Mouse (Mus musculus): ENCODE measurements around the gene Ifi211. TPM values are rescaled to one million over a fixed set of nuclear protein-coding genes. Genes with fewer than 3 reads are reported as not detected.

Ifi211 gene
- 0.19 and 0.34 TPM in 2 replicates for polyA plus RNA-seq (2012; rRNA removed)

DNA sequence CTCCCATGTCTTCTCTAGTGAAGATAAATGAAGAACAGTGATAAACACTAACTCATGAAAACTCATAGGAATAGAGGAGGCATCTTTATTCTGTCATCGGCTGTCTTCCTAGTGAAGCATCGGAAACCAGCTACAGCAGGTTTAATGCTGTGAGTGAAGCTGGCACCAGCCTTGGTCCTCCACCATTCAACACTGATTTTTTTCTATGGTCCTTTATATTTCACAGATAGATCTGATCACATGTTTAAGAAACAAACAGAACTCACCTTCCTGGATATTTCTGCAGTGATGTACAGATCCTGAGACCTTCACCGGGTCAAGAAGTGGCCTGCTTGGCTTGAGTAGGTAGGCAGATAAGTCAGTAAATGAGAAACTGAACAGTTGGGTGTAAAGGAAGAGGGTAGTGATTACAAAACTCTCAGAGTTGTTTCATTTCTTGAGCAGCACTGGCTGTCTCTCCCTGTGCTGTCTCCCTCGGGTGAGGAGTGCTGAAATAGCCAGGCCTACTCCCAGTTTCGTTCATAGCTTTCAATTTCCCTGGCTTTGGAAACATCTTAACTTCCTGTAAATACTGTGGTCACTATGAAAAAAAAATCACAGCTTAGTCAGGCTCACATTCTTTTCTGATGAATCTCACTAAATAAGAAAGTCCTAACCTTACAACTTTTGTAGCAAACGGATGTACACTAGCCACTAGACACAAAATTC is at the start of gene Ifi211:
Gene Ifi211, minus strand, starts transcription at position 499 of the 708 bp plus-strand sequence.

DNA sequence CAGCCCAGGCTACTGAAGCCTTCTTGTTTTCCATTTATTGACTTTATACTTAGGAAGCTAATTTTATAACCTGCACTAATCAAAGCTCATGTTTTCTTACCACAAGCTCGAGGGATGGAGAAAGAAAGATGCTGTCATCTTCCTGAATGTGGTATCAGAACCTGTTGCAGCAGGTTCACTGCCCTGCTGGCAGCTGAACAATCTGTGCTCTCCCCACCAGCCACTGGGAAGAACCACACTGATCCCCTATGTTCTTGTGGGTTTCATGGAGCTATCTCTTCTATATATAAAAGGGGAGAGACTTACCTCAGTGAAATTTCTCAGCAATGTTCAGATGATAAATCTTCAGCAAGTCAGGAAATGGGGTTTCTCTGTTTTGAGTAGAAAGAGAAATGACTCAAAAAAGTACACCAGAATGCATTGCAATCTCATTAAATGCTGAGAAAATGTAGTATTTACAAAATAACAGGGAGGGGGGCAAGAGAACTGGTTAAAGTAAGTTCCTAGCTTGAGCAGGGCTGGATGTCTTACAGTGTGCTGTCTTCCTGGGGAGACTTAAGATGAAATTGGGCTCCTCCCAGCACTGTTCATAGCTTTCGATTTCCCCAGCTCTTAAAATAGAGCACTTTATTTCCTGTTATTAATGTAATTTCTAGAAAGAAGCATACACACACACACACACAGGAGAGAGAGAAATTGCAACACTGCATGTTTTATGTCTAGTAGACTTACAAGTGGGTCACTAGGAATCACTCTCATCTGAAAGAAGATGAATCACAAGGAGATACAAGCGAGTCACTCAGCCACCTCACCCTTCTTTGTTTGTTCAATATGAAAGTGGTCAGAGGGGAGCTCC is 29.3 kb upstream of the Ifi211 start, which contains the start of the genes Mndal and Ifi203:
Gene Mndal, minus strand, starts transcription at position 568 of the 856 bp plus-strand sequence.
Gene Ifi203, minus strand, starts transcription at position 749 of the 856 bp plus-strand sequence.

Other genes starting within 250 kb of the Ifi211 start
- gene Ifi208, start 239.4 kb downstream of the Ifi211 start, polyA plus RNA-seq (2012; rRNA removed) = 0.02 TPM in 2 replicates
- 0.54 and 0.88 TPM in 2 replicates for gene Ifi207, start 171.3 kb downstream of the Ifi211 start, polyA plus RNA-seq (2012; rRNA removed)
- 0.83 and 1.1 TPM in 2 replicates for gene Ifi204, start 146.1 kb downstream of the Ifi211 start, polyA plus RNA-seq (2012; rRNA removed)
- gene Mndal, start 29.4 kb upstream of the Ifi211 start, polyA plus RNA-seq (2012; rRNA removed) = 0.39 and 0.40 TPM in 2 replicates
- gene Ifi203, start 29.6 kb upstream of the Ifi211 start, polyA plus RNA-seq (2012; rRNA removed) = 0.13 and 0.21 TPM in 2 replicates
- gene Ifi202b, start 69.7 kb upstream of the Ifi211 start, polyA plus RNA-seq (2012; rRNA removed) = not detected in 2 replicates
- gene Ifi205, start 118.8 kb upstream of the Ifi211 start, polyA plus RNA-seq (2012; rRNA removed) = 0.05 and 0.09 TPM in 2 replicates
- gene Olfr433, start 127.7 kb upstream of the Ifi211 start, polyA plus RNA-seq (2012; rRNA removed) = not detected in 2 replicates
- 0.04 TPM in 1 of 2 replicates, not detected in the other for gene Olfr432, start 136.2 kb upstream of the Ifi211 start, polyA plus RNA-seq (2012; rRNA removed)
- gene Olfr430, start 153.6 kb upstream of the Ifi211 start, polyA plus RNA-seq (2012; rRNA removed) = not detected in 2 replicates
- gene Olfr429, start 171.3 kb upstream of the Ifi211 start, polyA plus RNA-seq (2012; rRNA removed) = not detected in 2 replicates
- gene Olfr427, start 183.8 kb upstream of the Ifi211 start, polyA plus RNA-seq (2012; rRNA removed) = not detected in 2 replicates
- gene Olfr231, start 208.1 kb upstream of the Ifi211 start, polyA plus RNA-seq (2012; rRNA removed) = 0.05 and 0.15 TPM in 2 replicates
- gene Olfr424, start 218.5 kb upstream of the Ifi211 start, polyA plus RNA-seq (2012; rRNA removed) = not detected in 2 replicates
- not detected in 2 replicates for gene Olfr420, start 242.6 kb upstream of the Ifi211 start, polyA plus RNA-seq (2012; rRNA removed)

Measured in central nervous system, embryonic 11.5 days (tissue).